Mouse (Mus musculus): ENCODE measurements at regions not wholly inside any gene's neighbourhood (a gene's known extent, or its start where the extent isn't known, plus 50 kb on each side); places are given as distances from the start of the nearest gene placed in this dataset.
"Not testable (repeated sequence)": the region's sequence is repeated elsewhere in the genome, so short reads cannot be mapped to it uniquely, and the experiment has no call there.

GRCm38 (mm10) chr13:50780036-50780435 lies 81.9 kb downstream of the Gm8765 start:
- TF ChIP-seq CTCF (conservative IDR thresholded peaks at IDR 0.05; ENCODE audit: low read length); NANOG (IDR thresholded peaks at IDR 0.05; ENCODE audit: borderline replicate concordance, low read length): not testable (repeated sequence)
